Mouse (Mus musculus) cerebellum, adult 2 months (tissue): ENCODE measurements around the gene Dennd1a.

Experiments
- CTCF ChIP-seq: fragments of 200-500 bp; IDR thresholded peaks from 2 replicates; pipeline ENCODE4 v1.5.1; 2011; ENCODE audit warnings: low read depth, mild to moderate bottlenecking, control low read depth, low read length, moderate library complexity, borderline replicate concordance; ENCODE audit not compliant: insufficient read depth
- POLR2A ChIP-seq: fragments of 200-500 bp; IDR thresholded peaks from 2 replicates; pipeline ENCODE4 v1.6.1; 2011; ENCODE audit warnings: low read length, control low read depth, borderline replicate concordance; ENCODE audit not compliant: insufficient read depth

DNA sequence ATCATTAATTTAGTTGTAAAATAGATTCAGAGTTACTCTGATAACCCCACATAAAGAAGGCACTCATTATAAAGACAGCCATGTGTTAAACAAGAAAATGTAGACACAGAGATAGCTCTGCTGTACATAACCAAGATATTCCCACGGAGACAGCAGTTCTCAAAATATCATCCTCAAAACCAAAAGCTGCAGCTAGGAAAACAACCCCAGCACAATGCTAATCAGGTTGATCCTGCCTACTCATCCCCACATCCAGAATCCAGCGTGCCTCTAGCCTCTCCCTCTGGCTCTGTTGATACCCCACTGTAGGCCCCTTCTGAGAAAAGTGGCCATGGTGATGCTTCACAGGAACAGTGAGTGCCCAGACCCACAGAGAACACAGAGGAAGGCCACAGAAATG lies 380.9 kb downstream of the Dennd1a start:
- TF ChIP-seq CTCF = no peak
- no peak for TF ChIP-seq POLR2A
